Mouse (Mus musculus) G1E (cell line): ENCODE results near the gene Csgalnact2.

ENCODE experiments used
- CTCF ChIP-seq: IDR thresholded peaks from 2 replicates; pipeline ENCODE4 v1.5.1; 2012; ENCODE audit warnings: low read depth, low read length, inconsistent platforms, mixed read lengths
- GATA1 ChIP-seq: IDR thresholded peaks from 2 replicates; pipeline ENCODE4 v1.6.1; 2012; ENCODE audit warnings: borderline replicate concordance, low read length, inconsistent platforms, mixed read lengths
- GATA2 ChIP-seq: IDR thresholded peaks from 2 replicates; pipeline ENCODE4 v1.6.1; 2012; ENCODE audit warnings: low read depth, low read length, inconsistent platforms, borderline replicate concordance
- POLR2AphosphoS5 ChIP-seq: IDR thresholded peaks from 2 replicates; pipeline ENCODE4 v1.6.1; 2012; ENCODE audit warnings: low read depth, low read length, inconsistent platforms; ENCODE audit not compliant: insufficient replicate concordance
- TAL1 ChIP-seq: conservative IDR thresholded peaks from 2 replicates; pipeline ENCODE4 v1.6.1; 2012; ENCODE audit warnings: low read depth, low read length, inconsistent platforms, mixed read lengths

DNA sequence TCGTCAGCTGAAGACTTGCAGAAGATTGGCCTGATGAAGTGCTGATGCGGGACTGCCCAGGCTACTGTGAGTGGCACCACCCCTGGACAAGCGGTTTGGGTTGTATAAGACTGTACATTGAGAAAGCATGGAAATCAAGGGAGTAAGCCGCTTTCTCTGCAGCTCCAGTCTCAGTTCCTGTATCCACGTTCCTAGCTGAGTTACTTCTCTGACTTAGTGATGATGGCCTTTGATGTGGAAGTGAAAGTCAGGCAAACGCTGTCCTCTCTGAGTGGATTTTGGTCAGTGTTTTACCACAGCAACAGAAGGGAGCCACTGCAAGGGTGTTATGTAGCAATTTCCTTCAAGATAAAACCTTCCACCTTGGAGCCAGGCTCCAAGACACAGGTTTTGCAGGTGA lies 2.0 kb upstream of the Csgalnact2 start:
- TF ChIP-seq GATA1 (no peak), CTCF (no peak), TAL1 (no peak), POLR2AphosphoS5 (no peak), GATA2 (no peak)
